Mouse (Mus musculus): ENCODE results near the gene Ccl20. TPM values are rescaled to one million over a fixed set of nuclear protein-coding genes. Genes with fewer than 3 reads are reported as not detected.
A peak's percentile ranks its signal among the peaks of the same experiment; 100 is the strongest.

Ccl20 gene
- polyA plus RNA-seq (2014; fragmentation: Nextera tagmentation; extraction: Ambion mirVana) = not detected in 2 replicates

GRCm38 (mm10) chr1:83116447-83117137 is at the start of gene Ccl20:
Ccl20 (plus strand) TSS chr1:83116766.
- H3K27ac ChIP-seq (replicated peaks; ENCODE audit: low read depth, low read length) = no peak within 1 kb of the TSS
- H3K4me3 ChIP-seq (replicated peaks; ENCODE audit: low read depth, low read length) = no peak within 1 kb of the TSS
- H3K36me3 ChIP-seq (ENCODE audit: control insufficient read depth, insufficient read depth, low read length) = no peaks in the 10 kb centered on the region
- DNase-seq (no peak), ATAC-seq (ENCODE audit: low FRiP score, low TSS enrichment) (no peak)
- no peaks in the 10 kb centered on the region for H3K9me3 ChIP-seq (ENCODE audit: control insufficient read depth, low read length)
- H3K4me1 ChIP-seq (ENCODE audit: control insufficient read depth, insufficient read depth, low read length) = no peaks in the 10 kb centered on the region
- H3K27me3 ChIP-seq (ENCODE audit: control insufficient read depth, insufficient read depth, low read length) = no peaks in the 10 kb centered on the region
- no peak within 1 kb of the TSS for H3K4me2 ChIP-seq (ENCODE audit: low read length)
- no peak within 1 kb of the TSS for H3K9ac ChIP-seq (replicated peaks; ENCODE audit: low read length)
- WGBS = 50% methylated on average over 8 of the region's 8 CpGs

DNA sequence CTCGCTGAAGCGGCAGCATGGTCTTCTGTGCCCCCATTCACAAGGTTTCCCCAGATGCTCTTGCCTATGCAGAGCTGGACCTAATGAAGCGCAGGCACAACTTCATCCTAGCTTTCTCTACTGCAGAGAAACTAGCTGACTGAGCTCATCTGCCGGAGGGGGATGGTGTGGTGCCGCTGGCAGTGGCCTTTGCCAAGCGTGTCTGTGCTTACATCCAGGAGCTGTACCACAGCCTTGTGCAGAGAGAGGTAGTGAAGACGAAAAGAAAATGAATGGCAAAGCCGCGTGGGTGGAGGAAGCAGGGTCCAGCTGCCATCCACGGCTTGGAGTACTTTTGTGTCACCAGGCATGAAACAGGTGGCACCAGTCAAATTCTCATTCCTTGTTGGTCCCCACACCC is 49.4 kb upstream of the Ccl20 start:
- no peak overlapping the region for H3K9ac ChIP-seq (replicated peaks; ENCODE audit: low read length)
- ATAC-seq (ENCODE audit: low FRiP score, low TSS enrichment) (no peak), DNase-seq (no peak)
- 93% methylated on average over 10 of the region's 10 CpGs for WGBS
- no peaks in the 10 kb centered on the region for H3K4me1 ChIP-seq (ENCODE audit: control insufficient read depth, insufficient read depth, low read length)
- no peaks in the 10 kb centered on the region; the same call in 1 of the 2 replicates for H3K9me3 ChIP-seq (ENCODE audit: control insufficient read depth, low read length)
- H3K4me2 ChIP-seq (ENCODE audit: low read length) = no peak overlapping the region
- H3K27ac ChIP-seq (replicated peaks; ENCODE audit: low read depth, low read length) = no peak overlapping the region
- no peak overlapping the region for H3K4me3 ChIP-seq (replicated peaks; ENCODE audit: low read depth, low read length)
- H3K36me3 ChIP-seq (ENCODE audit: control insufficient read depth, insufficient read depth, low read length) = no peaks in the 10 kb centered on the region
- no peaks in the 10 kb centered on the region for H3K27me3 ChIP-seq (ENCODE audit: control insufficient read depth, insufficient read depth, low read length)

DNA sequence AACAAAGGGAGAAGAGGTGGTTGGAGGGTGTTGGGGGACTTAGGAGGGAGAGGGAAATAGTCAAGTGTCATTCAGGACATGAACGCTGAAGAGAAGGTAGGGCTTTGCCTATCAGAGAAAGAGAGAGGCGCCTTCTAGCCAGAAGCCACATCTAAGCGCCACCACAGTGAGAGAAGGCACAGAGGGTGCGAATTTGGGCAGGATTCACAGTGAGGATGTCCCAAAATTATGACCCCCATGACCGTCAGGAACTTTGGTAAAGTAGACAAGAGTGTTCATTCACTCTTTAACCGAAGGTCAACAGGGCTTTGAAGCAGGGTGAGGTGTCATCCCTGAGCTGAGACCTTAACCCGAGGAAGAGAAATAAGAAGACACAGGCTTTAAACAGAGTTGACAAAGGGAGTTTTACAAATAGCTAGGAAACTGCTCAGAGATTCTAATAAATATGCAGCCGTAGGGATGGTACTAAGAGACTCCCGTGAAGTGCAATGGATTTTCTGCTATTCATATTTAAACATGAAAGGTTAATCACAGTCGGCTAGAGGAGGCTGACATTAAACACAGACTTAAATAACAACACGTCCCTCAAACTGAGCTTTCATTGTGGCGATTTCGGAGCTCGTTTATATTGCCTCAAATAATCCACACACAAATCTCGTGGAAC is 40.9 kb upstream of the Ccl20 start:
- 36% methylated on average over 15 of the region's 15 CpGs for WGBS
- Histone ChIP-seq H3K27me3 (ENCODE audit: control insufficient read depth, insufficient read depth, low read length) (no peaks in the 10 kb centered on the region), H3K4me2 (ENCODE audit: low read length) (peak overlapping the region; percentile 44), H3K27ac (replicated peaks; ENCODE audit: low read depth, low read length) (no peak overlapping the region), H3K4me1 (ENCODE audit: control insufficient read depth, insufficient read depth, low read length) (no peaks in the 10 kb centered on the region), H3K9ac (replicated peaks; ENCODE audit: low read length) (no peak overlapping the region), H3K9me3 (ENCODE audit: control insufficient read depth, low read length) (no peaks in the 10 kb centered on the region), H3K36me3 (ENCODE audit: control insufficient read depth, insufficient read depth, low read length) (no peaks in the 10 kb centered on the region), H3K4me3 (replicated peaks; ENCODE audit: low read depth, low read length) (peak overlapping the region; percentile 17; the same call in 1 of the 2 replicates)
- no peak for DNase-seq
- peak; percentile 51; the same call in 1 of the 2 replicates for ATAC-seq (ENCODE audit: low FRiP score, low TSS enrichment)

DNA sequence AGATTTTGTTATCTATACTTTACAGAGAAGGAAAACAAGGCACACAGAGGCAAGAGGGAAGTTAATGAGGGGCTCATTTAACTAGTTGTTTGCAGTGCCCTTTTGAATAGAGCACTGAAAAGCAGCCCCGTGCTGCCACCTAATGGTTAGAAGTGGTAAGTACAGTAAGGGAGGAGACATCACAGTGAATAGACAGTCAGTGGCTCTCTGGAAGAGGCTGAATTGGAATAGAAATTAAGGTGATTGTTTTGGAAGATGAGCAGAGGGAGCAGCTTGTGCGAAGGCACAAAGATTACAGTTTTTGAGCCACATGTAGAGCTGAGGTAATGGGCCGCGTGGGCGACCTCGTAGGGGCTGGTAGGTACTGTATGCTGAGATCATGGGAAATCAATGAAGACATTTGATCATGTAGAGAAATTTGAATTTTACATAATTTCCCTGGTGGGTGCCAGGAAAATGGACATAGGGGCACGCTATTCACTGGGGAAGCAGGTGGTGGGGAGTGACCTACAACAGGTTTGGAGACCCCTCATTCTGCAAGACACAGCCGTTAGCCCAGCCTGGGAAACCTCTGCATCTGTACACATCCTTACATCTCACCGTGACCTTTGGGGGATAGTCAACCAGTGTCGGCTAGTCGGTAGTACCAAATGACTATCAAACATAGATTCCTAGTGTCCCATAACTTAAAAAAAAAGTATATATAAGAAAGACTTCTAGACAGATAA is 40.2 kb upstream of the Ccl20 start:
- no peak overlapping the region for H3K27ac ChIP-seq (replicated peaks; ENCODE audit: low read depth, low read length)
- WGBS = 46% methylated on average over 11 of the region's 11 CpGs
- 0 out of 2 replicates have a peak overlapping the region, but pooled peaks have one; percentile 12 for H3K9ac ChIP-seq (replicated peaks; ENCODE audit: low read length)
- DNase-seq (peak; percentile 88), ATAC-seq (ENCODE audit: low FRiP score, low TSS enrichment) (peak; percentile 88)
- no peaks in the 10 kb centered on the region for H3K4me1 ChIP-seq (ENCODE audit: control insufficient read depth, insufficient read depth, low read length)
- H3K4me2 ChIP-seq (ENCODE audit: low read length) = peak overlapping the region; percentile 44
- no peaks in the 10 kb centered on the region for H3K9me3 ChIP-seq (ENCODE audit: control insufficient read depth, low read length)
- peak overlapping the region; percentile 17; the same call in 1 of the 2 replicates for H3K4me3 ChIP-seq (replicated peaks; ENCODE audit: low read depth, low read length)
- no peaks in the 10 kb centered on the region for H3K36me3 ChIP-seq (ENCODE audit: control insufficient read depth, insufficient read depth, low read length)
- H3K27me3 ChIP-seq (ENCODE audit: control insufficient read depth, insufficient read depth, low read length) = no peaks in the 10 kb centered on the region

- Histone ChIP-seq H3K4me3 (replicated peaks; ENCODE audit: low read depth, low read length) (no peak overlapping the region), H3K9me3 (ENCODE audit: control insufficient read depth, low read length) (no peaks in the 10 kb centered on the region), H3K9ac (replicated peaks; ENCODE audit: low read length) (no peak overlapping the region), H3K27me3 (ENCODE audit: control insufficient read depth, insufficient read depth, low read length) (no peaks in the 10 kb centered on the region), H3K27ac (replicated peaks; ENCODE audit: low read depth, low read length) (no peak overlapping the region), H3K4me2 (ENCODE audit: low read length) (no peak overlapping the region), H3K4me1 (ENCODE audit: control insufficient read depth, insufficient read depth, low read length) (no peaks in the 10 kb centered on the region), H3K36me3 (ENCODE audit: control insufficient read depth, insufficient read depth, low read length) (no peaks in the 10 kb centered on the region)
- no peak for DNase-seq
- ATAC-seq (ENCODE audit: low FRiP score, low TSS enrichment) = no peak
- WGBS = 85% methylated on average over 6 of the region's 6 CpGs
These were observed 39.5 kb upstream of the Ccl20 start for GRCm38 (mm10) chr1:83077016-83077415.

DNA sequence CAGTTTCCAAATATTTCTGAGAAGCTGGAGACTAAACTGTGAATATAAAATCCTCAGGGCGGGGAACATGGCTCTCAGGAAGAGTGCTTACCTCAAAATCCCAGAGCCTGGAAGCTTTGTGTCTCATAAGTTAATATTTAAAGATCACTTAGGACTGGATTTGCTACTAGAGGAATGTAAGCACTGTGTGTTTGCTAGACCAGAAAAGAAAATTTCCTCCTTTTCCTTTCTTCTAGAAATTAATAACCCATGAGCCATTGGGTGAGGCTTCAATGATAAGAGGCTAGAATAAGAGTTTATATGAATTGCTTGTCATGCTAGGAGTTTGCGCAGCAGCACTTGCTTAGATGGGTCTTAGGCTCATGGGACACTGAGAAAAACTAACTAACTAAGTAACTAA is 31.8 kb upstream of the Ccl20 start:
- H3K9me3 ChIP-seq (ENCODE audit: control insufficient read depth, low read length) = no peaks in the 10 kb centered on the region
- no peak overlapping the region for H3K4me2 ChIP-seq (ENCODE audit: low read length)
- no peaks in the 10 kb centered on the region for H3K4me1 ChIP-seq (ENCODE audit: control insufficient read depth, insufficient read depth, low read length)
- H3K4me3 ChIP-seq (replicated peaks; ENCODE audit: low read depth, low read length) = no peak overlapping the region
- ATAC-seq (ENCODE audit: low FRiP score, low TSS enrichment) (no peak), DNase-seq (no peak)
- no peak overlapping the region for H3K9ac ChIP-seq (replicated peaks; ENCODE audit: low read length)
- H3K36me3 ChIP-seq (ENCODE audit: control insufficient read depth, insufficient read depth, low read length) = no peaks in the 10 kb centered on the region
- no peaks in the 10 kb centered on the region for H3K27me3 ChIP-seq (ENCODE audit: control insufficient read depth, insufficient read depth, low read length)
- 91% methylated on average over 2 of the region's 2 CpGs for WGBS
- no peak overlapping the region for H3K27ac ChIP-seq (replicated peaks; ENCODE audit: low read depth, low read length)

DNA sequence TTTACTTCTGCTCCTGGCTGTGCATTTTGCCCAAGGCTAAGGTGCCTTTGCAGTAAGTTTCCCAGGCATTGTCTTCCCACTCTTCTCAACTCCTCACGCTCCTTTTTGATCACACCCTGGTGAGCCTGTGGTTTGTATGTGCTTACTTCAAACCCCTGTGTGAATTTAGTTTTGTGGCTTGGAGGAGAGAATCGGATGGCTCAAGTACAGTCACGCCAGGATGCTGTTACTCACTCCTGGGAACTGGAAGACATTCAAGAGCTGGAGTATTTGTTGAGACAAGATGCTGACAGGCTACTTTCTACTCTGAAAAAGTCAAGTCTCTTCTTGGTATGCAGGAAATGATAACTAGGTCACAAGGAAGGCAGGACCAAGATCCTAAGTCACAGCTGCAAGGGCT is 25.3 kb upstream of the Ccl20 start:
- ATAC-seq (ENCODE audit: low FRiP score, low TSS enrichment) (no peak), DNase-seq (no peak)
- Histone ChIP-seq H3K4me2 (ENCODE audit: low read length) (no peak overlapping the region), H3K9me3 (ENCODE audit: control insufficient read depth, low read length) (no peaks in the 10 kb centered on the region), H3K27me3 (ENCODE audit: control insufficient read depth, insufficient read depth, low read length) (no peaks in the 10 kb centered on the region), H3K4me3 (replicated peaks; ENCODE audit: low read depth, low read length) (no peak overlapping the region), H3K4me1 (ENCODE audit: control insufficient read depth, insufficient read depth, low read length) (no peaks in the 10 kb centered on the region), H3K36me3 (ENCODE audit: control insufficient read depth, insufficient read depth, low read length) (no peaks in the 10 kb centered on the region), H3K9ac (replicated peaks; ENCODE audit: low read length) (no peak overlapping the region), H3K27ac (replicated peaks; ENCODE audit: low read depth, low read length) (no peak overlapping the region)
- 72% methylated on average over 3 of the region's 3 CpGs for WGBS

DNA sequence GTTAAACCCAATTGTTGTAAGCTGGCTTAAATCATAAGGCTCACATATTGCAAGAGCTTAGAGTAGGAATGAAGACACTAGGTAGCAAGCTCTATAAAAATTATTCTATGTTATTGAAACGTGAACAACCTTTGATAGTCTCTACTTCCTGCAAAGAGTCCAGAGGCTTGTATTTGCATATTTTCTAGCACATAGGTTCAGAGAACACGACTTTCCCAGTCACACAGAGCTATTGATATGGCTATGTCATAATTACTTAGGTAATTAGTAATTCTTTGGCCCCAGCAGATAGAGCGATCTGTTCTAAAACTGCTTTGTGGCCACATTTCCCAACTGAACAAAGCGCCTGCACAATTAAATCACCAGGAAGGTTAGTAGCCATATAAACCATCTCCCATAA is 19.6 kb upstream of the Ccl20 start:
- H3K9ac ChIP-seq (replicated peaks; ENCODE audit: low read length) = no peak overlapping the region
- 81% methylated on average over 4 of the region's 4 CpGs for WGBS
- H3K27me3 ChIP-seq (ENCODE audit: control insufficient read depth, insufficient read depth, low read length) = no peaks in the 10 kb centered on the region
- no peak overlapping the region for H3K27ac ChIP-seq (replicated peaks; ENCODE audit: low read depth, low read length)
- no peaks in the 10 kb centered on the region for H3K36me3 ChIP-seq (ENCODE audit: control insufficient read depth, insufficient read depth, low read length)
- no peaks in the 10 kb centered on the region for H3K9me3 ChIP-seq (ENCODE audit: control insufficient read depth, low read length)
- ATAC-seq (ENCODE audit: low FRiP score, low TSS enrichment) (no peak), DNase-seq (no peak)
- no peak overlapping the region for H3K4me3 ChIP-seq (replicated peaks; ENCODE audit: low read depth, low read length)
- no peak overlapping the region for H3K4me2 ChIP-seq (ENCODE audit: low read length)
- no peaks in the 10 kb centered on the region for H3K4me1 ChIP-seq (ENCODE audit: control insufficient read depth, insufficient read depth, low read length)
